Mouse (Mus musculus) macrophage (primary cell): ENCODE results near the gene Eva1a. TPM values are rescaled to one million over a fixed set of nuclear protein-coding genes. Genes with fewer than 3 reads are reported as not detected.

Experiments used
- H3K27ac ChIP-seq: fragments of 350-480 bp; formaldehyde crosslinking; 2 replicates; pipeline ENCODE4 v1.9.0; 2021
- H3K36me3 ChIP-seq: fragments of 350-480 bp; formaldehyde crosslinking; 2 replicates; pipeline ENCODE4 v1.9.0; 2021; ENCODE audit errors: inconsistent target
- H3K4me3 ChIP-seq: fragments of 350-480 bp; formaldehyde crosslinking; 2 replicates; pipeline ENCODE4 v1.9.0; 2021; ENCODE audit errors: inconsistent target
- H3K79me2 ChIP-seq: fragments of 350-480 bp; formaldehyde crosslinking; 2 replicates; pipeline ENCODE4 v1.9.0; 2021; ENCODE audit errors: inconsistent target
- WGBS: methylation state at CpG from one replicate; pipeline ENCODE4 v1.1.7; 2026; ENCODE audit warnings: inconsistent platforms; ENCODE audit not compliant: missing documents; 5-methylcytosine and 5-hydroxymethylcytosine counted together
- polyA plus RNA-seq: library from polyadenylated mRNA; stranded (reverse); fragments of 250-400 nt; gene quantifications from 3 replicates; pipeline ENCODE4 v1.2.4, GENCODE M21; 2018; ENCODE audit warnings: inconsistent platforms
- total RNA-seq, 78 experiments: library from RNA; depleted of rRNA; stranded (reverse); fragments of 250-400 nt; gene quantifications; 1 replicate in 9 of 78; 2 replicates in 24 of 78; 3 replicates in 43 of 78; 4 replicates in 2 of 78; pipeline ENCODE4 v1.2.4; 2018; ENCODE audit warnings: inconsistent platforms in 56 of 78

The Eva1a gene
- under 1 TPM in 1 of 26 experiments, not detected in 25; 0.63 TPM for total RNA-seq (2018; cell fraction: chromatin; rRNA removed)
- total RNA-seq (2018; cell fraction: cytosol; rRNA removed), result under 1 TPM in 5 of 26 experiments, not detected in 21; 0.09 to 0.22 (median 0.12) TPM
- not detected for total RNA-seq (2018; cell fraction: nucleus; rRNA removed)
- polyA plus RNA-seq, result not detected in 3 replicates

GRCm38 (mm10) chr6:82040834-82041487, at the start of gene Eva1a:
Gene Eva1a (plus strand): TSS chr6:82041043.
- no peak within 1 kb of the TSS for H3K27ac ChIP-seq

GRCm38 (mm10) chr6:82012392-82012791, 28.5 kb upstream of the Eva1a start:
- Histone ChIP-seq H3K36me3 (no peaks in the 10 kb centered on the region), H3K79me2 (no peaks in the 10 kb centered on the region), H3K27ac (no peak overlapping the region), H3K4me3 (no peak overlapping the region)
- 100% methylated on average over 1 of the region's 1 CpGs for WGBS

More at GRCm38 (mm10) chr6:82040834-82041487, at the start of gene Eva1a:
- 7% methylated on average over 11 of the region's 11 CpGs for WGBS
- no peaks in the 10 kb centered on the region for H3K79me2 ChIP-seq
- H3K36me3 ChIP-seq, result no peaks in the 10 kb centered on the region
- no peak within 1 kb of the TSS for H3K4me3 ChIP-seq

- WGBS, result 65% methylated on average over 5 of the region's 5 CpGs
- Histone ChIP-seq H3K27ac (no peak overlapping the region), H3K4me3 (no peak overlapping the region), H3K36me3 (no peaks in the 10 kb centered on the region), H3K79me2 (no peaks in the 10 kb centered on the region)
Measured at GRCm38 (mm10) chr6:82021074-82021473, 19.8 kb upstream of the Eva1a start.

GRCm38 (mm10) chr6:82021494-82021893, 19.3 kb upstream of the Eva1a start:
- Histone ChIP-seq H3K79me2 (no peaks in the 10 kb centered on the region), H3K4me3 (no peak overlapping the region), H3K36me3 (no peaks in the 10 kb centered on the region), H3K27ac (no peak overlapping the region)
- 92% methylated on average over 5 of the region's 5 CpGs for WGBS

- 87% methylated on average over 19 of the region's 19 CpGs for WGBS
- Histone ChIP-seq H3K79me2 (no peaks in the 10 kb centered on the region), H3K4me3 (no peak overlapping the region), H3K27ac (no peak overlapping the region), H3K36me3 (no peaks in the 10 kb centered on the region)
Measured at GRCm38 (mm10) chr6:82029611-82030510, 11.0 kb upstream of the Eva1a start.

GRCm38 (mm10) chr6:82030511-82030884, 10.3 kb upstream of the Eva1a start:
- no peak overlapping the region for H3K27ac ChIP-seq
- no peaks in the 10 kb centered on the region for H3K79me2 ChIP-seq
- 90% methylated on average over 8 of the region's 8 CpGs for WGBS
- no peaks in the 10 kb centered on the region for H3K36me3 ChIP-seq
- no peak overlapping the region for H3K4me3 ChIP-seq

- 88% methylated on average over 7 of the region's 7 CpGs for WGBS
- Histone ChIP-seq H3K27ac (no peak overlapping the region), H3K36me3 (no peaks in the 10 kb centered on the region), H3K4me3 (no peak overlapping the region), H3K79me2 (no peaks in the 10 kb centered on the region)
Measured at GRCm38 (mm10) chr6:82037211-82037610, 3.6 kb upstream of the Eva1a start.

- WGBS, result 83% methylated on average over 6 of the region's 6 CpGs
- H3K27ac ChIP-seq, result no peak overlapping the region
- no peak overlapping the region for H3K4me3 ChIP-seq
- no peaks in the 10 kb centered on the region for H3K36me3 ChIP-seq
- no peaks in the 10 kb centered on the region for H3K79me2 ChIP-seq
Measured at GRCm38 (mm10) chr6:82039193-82039592, 1.6 kb upstream of the Eva1a start.

- Histone ChIP-seq H3K36me3 (no peaks in the 10 kb centered on the region), H3K4me3 (no peak overlapping the region), H3K79me2 (no peaks in the 10 kb centered on the region), H3K27ac (no peak overlapping the region)
- WGBS, result 83% methylated on average over 7 of the region's 7 CpGs
Measured at GRCm38 (mm10) chr6:82039968-82040367, 875 bp upstream of the Eva1a start.

GRCm38 (mm10) chr6:82041488-82042295, 849 bp downstream of the Eva1a start:
- Histone ChIP-seq H3K79me2 (no peaks in the 10 kb centered on the region), H3K4me3 (peak overlapping the region; percentile 8; the same call in 1 of the 2 replicates), H3K27ac (no peak overlapping the region), H3K36me3 (no peaks in the 10 kb centered on the region)
- 2% methylated on average over 43 of the region's 50 CpGs for WGBS

- Histone ChIP-seq H3K79me2 (no peaks in the 10 kb centered on the region), H3K36me3 (no peaks in the 10 kb centered on the region), H3K4me3 (peak overlapping the region; percentile 8; the same call in 1 of the 2 replicates), H3K27ac (no peak overlapping the region)
- 3% methylated on average over 35 of the region's 35 CpGs for WGBS
Measured at GRCm38 (mm10) chr6:82042296-82043125, 1.7 kb downstream of the Eva1a start.

- WGBS, result 90% methylated on average over 4 of the region's 4 CpGs
- Histone ChIP-seq H3K79me2 (no peaks in the 10 kb centered on the region), H3K4me3 (no peak overlapping the region), H3K27ac (no peak overlapping the region), H3K36me3 (no peaks in the 10 kb centered on the region)
Measured at GRCm38 (mm10) chr6:82043634-82044033, 2.8 kb downstream of the Eva1a start.

- Histone ChIP-seq H3K4me3 (no peak overlapping the region), H3K27ac (no peak overlapping the region), H3K79me2 (no peaks in the 10 kb centered on the region), H3K36me3 (no peaks in the 10 kb centered on the region)
- 88% methylated on average over 4 of the region's 4 CpGs for WGBS
Measured at GRCm38 (mm10) chr6:82044509-82044908, 3.7 kb downstream of the Eva1a start.
